In genomic region chr13:73477841-73478240, GRCm38 (mm10) we compare ENCODE assay signal across 24 mouse cellular contexts. TPM values are rescaled to one million over a fixed set of nuclear protein-coding genes. Genes with fewer than 3 reads are reported as not detected.
DNase-seq lines count a peak whose midpoint lies in the region; ATAC-seq and TF ChIP-seq lines count a peak whose summit lies in the region.
"Had no signal": no experiment of that assay in that cellular context is flagged by ENCODE, and none has a peak within 500 bp of the region (broad histone marks: within the 10 kb centered on the region; RNA-seq: fewer than 3 reads in every experiment).

No protein-coding gene starts in this region.

- no peak overlapping the region; the same call in 1 of the 2 replicates for H3K9ac ChIP-seq in liver, postnatal 0 days (replicated peaks)
- H3K9ac ChIP-seq in midbrain, embryonic 15.5 days = no peak overlapping the region
- H3K9ac ChIP-seq: midbrain, embryonic 12.5 days; neural tube, embryonic 12.5 days had no signal

- no peak for TF ChIP-seq CTCF in liver, postnatal 0 days (IDR thresholded peaks at IDR 0.05; ENCODE audit: low read depth)

- H3K4me2 ChIP-seq in liver, postnatal 0 days (ENCODE audit: low read depth, low read length) = no peak overlapping the region
- H3K4me2 ChIP-seq in midbrain, embryonic 15.5 days = no peak overlapping the region
- H3K4me2 ChIP-seq: midbrain, embryonic 12.5 days; neural tube, embryonic 12.5 days had no signal

- no peak for ATAC-seq in liver, postnatal 0 days
- ATAC-seq in midbrain, embryonic 15.5 days (replicated peaks) = no peak
- ATAC-seq: forebrain, embryonic 16.5 days had no signal

- H3K4me1 ChIP-seq in liver, postnatal 0 days (ENCODE audit: insufficient read depth) = peaks cover 75% of the 10 kb centered on the region
- no peaks in the 10 kb centered on the region for H3K4me1 ChIP-seq in midbrain, embryonic 15.5 days

- 93% methylated on average over 2 of the region's 2 CpGs for WGBS in liver, postnatal 0 days (ENCODE audit: insufficient replicate concordance)
- WGBS in midbrain, embryonic 15.5 days = 94% methylated on average over 2 of the region's 2 CpGs

- H3K9me3 ChIP-seq in liver, postnatal 0 days (ENCODE audit: low read length) = no peaks in the 10 kb centered on the region
- H3K9me3 ChIP-seq in midbrain, embryonic 15.5 days = no peaks in the 10 kb centered on the region
- H3K9me3 ChIP-seq: hindbrain, embryonic 10.5 days; midbrain, embryonic 12.5 days; neural tube, embryonic 12.5 days had no signal

- intact Hi-C loops in left cerebral cortex, postnatal 4 days (cut with DNase I) = no loop called here
- intact Hi-C loops in left cerebral cortex, postnatal 14 days (cut with DNase I) = no loop called here

- H3K4me3 ChIP-seq in liver, postnatal 0 days (ENCODE audit: low read depth, low read length) = no peak overlapping the region
- H3K4me3 ChIP-seq in midbrain, embryonic 15.5 days = no peak overlapping the region
- H3K4me3 ChIP-seq: hindbrain, embryonic 10.5 days; midbrain, embryonic 12.5 days; neural tube, embryonic 12.5 days had no signal

- H3K27ac ChIP-seq in liver, postnatal 0 days (ENCODE audit: low read depth) = peak overlapping the region; percentile 93; the same call in 1 of the 2 replicates
- H3K27ac ChIP-seq in midbrain, embryonic 15.5 days = no peak overlapping the region
- H3K27ac ChIP-seq: hindbrain, embryonic 10.5 days; midbrain, embryonic 12.5 days; neural tube, embryonic 12.5 days had no signal

- H3K36me3 ChIP-seq in liver, postnatal 0 days (replicated peaks; ENCODE audit: insufficient read depth, low read length) = peaks cover 11% of the 10 kb centered on the region; the same call in 1 of the 2 replicates
- no peaks in the 10 kb centered on the region for H3K36me3 ChIP-seq in midbrain, embryonic 15.5 days (replicated peaks)

- peak; percentile 69 for DNase-seq in cerebellum, adult 11-12 months
- DNase-seq in cerebellum, postnatal 4 days (ENCODE audit: low spot score in 2 of 2) = no peak
- DNase-seq in left cerebral cortex, postnatal 4 days = peak; percentile 41
- no peak for DNase-seq in left cerebral cortex, postnatal 14 days (ENCODE audit: low spot score in 2 of 2)
- peak; percentile 51 to 54 for DNase-seq in cerebellum, postnatal 36 days
- no peak for DNase-seq in liver, postnatal 0 days
- DNase-seq in layer of hippocampus, adult 11-12 months (ENCODE audit: low spot score) = no peak
- DNase-seq: adrenal gland, adult 2 months; gastrocnemius, postnatal 36 days; lung, postnatal 10 days; right cerebral cortex, adult 18-20 months; thymus, postnatal 36 days had no signal

- H3K27me3 ChIP-seq in liver, postnatal 0 days (ENCODE audit: insufficient read depth, low read length) = no peaks in the 10 kb centered on the region
- H3K27me3 ChIP-seq in midbrain, embryonic 15.5 days (replicated peaks) = no peaks in the 10 kb centered on the region
- H3K27me3 ChIP-seq: midbrain, embryonic 12.5 days; neural tube, embryonic 12.5 days had no signal

- TF ChIP-seq EP300 in liver, postnatal 0 days (IDR thresholded peaks at IDR 0.05; ENCODE audit: low read depth) = no peak

RNA-seq across cellular contexts. Expression of gene Lpcat1, which starts 10.8 kb away (rescaled TPM):
- 100 to 1,000 TPM in 1 of 2 experiments, 10 to 100 TPM in 1; 95.5 to 106 TPM for total RNA-seq in left cerebral cortex, postnatal 4 days (2021)
- 10 to 100 TPM; 48.8 to 53.3 TPM for total RNA-seq in left cerebral cortex, postnatal 14 days (2021)
- 31.0 and 32.4 TPM in 2 replicates for polyA plus RNA-seq in liver, postnatal 0 days (2015; fragmentation: Nextera tagmentation; extraction: Ambion mirVana)
- polyA plus RNA-seq in midbrain, embryonic 15.5 days (2015; fragmentation: Nextera tagmentation; extraction: Ambion mirVana) = 64.4 and 66.7 TPM in 2 replicates

RNA-seq across cellular contexts. Expression of gene Slc6a3, which starts 58.7 kb away (rescaled TPM):
- total RNA-seq in left cerebral cortex, postnatal 4 days (2021) = under 1 TPM; 0.14 to 0.36 TPM
- under 1 TPM in 1 of 2 experiments, not detected in 1; 0.25 TPM for total RNA-seq in left cerebral cortex, postnatal 14 days (2021)
- polyA plus RNA-seq in liver, postnatal 0 days (2015; fragmentation: Nextera tagmentation; extraction: Ambion mirVana) = 0.22 and 0.34 TPM in 2 replicates
- 10.9 and 13.3 TPM in 2 replicates for polyA plus RNA-seq in midbrain, embryonic 15.5 days (2015; fragmentation: Nextera tagmentation; extraction: Ambion mirVana)
- total RNA-seq: common myeloid progenitor, adult 5-6 weeks; gastrocnemius, postnatal 36 days; heart, adult 8-10 months; liver, adult 2 months; megakaryocyte progenitor cell, adult 5-6 weeks had no signal
- polyA plus RNA-seq: heart, postnatal 0 days; kidney, embryonic 14.5 days; large intestine, adult 2 months; liver, adult 2 months had no signal

Comparison
In these comparisons a context has a peak if more than half of its experiments do, and no peak if none do; other contexts are left out.
1. DNase-seq: peak in cerebellum, adult 11-12 months (single experiment), left cerebral cortex, postnatal 4 days (single experiment) and cerebellum, postnatal 36 days (2 of 2); none in cerebellum, postnatal 4 days (0 of 2), left cerebral cortex, postnatal 14 days (0 of 2), liver, postnatal 0 days (single experiment) and layer of hippocampus, adult 11-12 months (single experiment).